Mouse (Mus musculus) spleen, postnatal 36 days (tissue): ENCODE measurements around the gene Ap2s1.

Experiments used
- DNase-seq, 2 experiments: peaks; one replicate each; pipeline ENCODE4 v3.0.0; 2022; ENCODE audit warnings: low spot score in 2 of 2, mixed read lengths in 1 of 2

The Ap2s1 gene

GRCm38 (mm10) chr7:16793010-16793725, 55.0 kb downstream of the Ap2s1 start:
- no peak for DNase-seq

DNA sequence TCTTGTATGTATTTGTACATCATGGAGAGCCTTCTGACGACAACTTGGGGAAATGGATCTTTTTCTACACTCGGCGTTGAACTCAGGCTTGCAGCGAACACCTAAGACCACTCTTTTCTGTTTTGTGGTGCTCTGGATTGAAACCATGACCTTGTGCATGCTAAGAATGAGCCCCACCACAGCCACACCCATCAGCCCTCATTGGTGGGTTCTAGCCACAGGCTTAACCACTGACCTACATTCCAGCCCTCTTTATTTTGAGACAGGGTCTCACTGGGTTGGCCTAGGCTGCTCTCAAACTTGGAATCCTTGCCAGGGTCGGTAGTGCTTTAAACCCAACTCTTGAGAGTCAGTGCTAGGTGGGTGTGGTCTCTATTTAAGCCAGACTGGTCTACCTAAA, 56.7 kb downstream of the Ap2s1 start:
- no peak for DNase-seq
